Mouse (Mus musculus) liver, adult 2 months (tissue): ENCODE measurements around the gene Add3.

Experiments used
- CTCF ChIP-seq: fragments of 200-500 bp; IDR thresholded peaks from 2 replicates; pipeline ENCODE4 v1.5.1; 2011; ENCODE audit warnings: low read depth, low read length, control low read depth
- POLR2A ChIP-seq: fragments of 200-500 bp; IDR thresholded peaks from 2 replicates; pipeline ENCODE4 v1.6.1; 2011; ENCODE audit warnings: low read length, control low read depth; ENCODE audit not compliant: insufficient read depth; ENCODE audit errors: extremely low read depth

GRCm38 (mm10) chr19:53164645-53165044 lies 24.4 kb downstream of the Add3 start:
- TF ChIP-seq POLR2A (no peak), CTCF (no peak)
